Mouse (Mus musculus) mesoderm, embryonic 11.5 days (tissue): Measurements from ENCODE around the gene Tmsb10.
A peak's percentile ranks its signal among the peaks of the same experiment; 100 is the strongest.

Experiments
- DNase-seq: peaks from one replicate; pipeline ENCODE4 v3.0.0-alpha.2; 2012; ENCODE audit warnings: low read depth, low spot score

Gene Tmsb10

GRCm38 (mm10) chr6:72956199-72957092, 2.1 kb downstream of the Tmsb10 start:
- peak; percentile 73 for DNase-seq

- no peak for DNase-seq
These were observed 2.9 kb downstream of the Tmsb10 start for GRCm38 (mm10) chr6:72955517-72956198.

- no peak for DNase-seq
These were observed 3.8 kb downstream of the Tmsb10 start for GRCm38 (mm10) chr6:72954786-72955185.

- DNase-seq: no peak
These were observed 5.6 kb downstream of the Tmsb10 start for GRCm38 (mm10) chr6:72952967-72953366.

- DNase-seq: no peak
These were observed 6.3 kb downstream of the Tmsb10 start for GRCm38 (mm10) chr6:72952221-72952620.

GRCm38 (mm10) chr6:72949161-72949756, 9.3 kb downstream of the Tmsb10 start:
- DNase-seq: no peak

GRCm38 (mm10) chr6:72948392-72948791, 10.2 kb downstream of the Tmsb10 start:
- DNase-seq: no peak

GRCm38 (mm10) chr6:72947960-72948359, 10.6 kb downstream of the Tmsb10 start:
- no peak for DNase-seq

- DNase-seq: peak; percentile 66
These were observed 18.1 kb downstream of the Tmsb10 start for GRCm38 (mm10) chr6:72940493-72940892.

GRCm38 (mm10) chr6:72937859-72938258, 20.7 kb downstream of the Tmsb10 start:
- no peak for DNase-seq

- no peak for DNase-seq
These were observed 21.1 kb downstream of the Tmsb10 start for GRCm38 (mm10) chr6:72937430-72937829.

GRCm38 (mm10) chr6:72932955-72933354, 25.6 kb downstream of the Tmsb10 start:
- DNase-seq: no peak

GRCm38 (mm10) chr6:72931533-72931932, 27.0 kb downstream of the Tmsb10 start:
- no peak for DNase-seq

GRCm38 (mm10) chr6:72929795-72930398, 28.7 kb downstream of the Tmsb10 start:
- DNase-seq: no peak

GRCm38 (mm10) chr6:72926755-72927482, 31.6 kb downstream of the Tmsb10 start:
- DNase-seq: peak; percentile 54

GRCm38 (mm10) chr6:72926031-72926430, 32.5 kb downstream of the Tmsb10 start:
- DNase-seq: no peak

- DNase-seq: no peak
These were observed 35.2 kb downstream of the Tmsb10 start for GRCm38 (mm10) chr6:72923381-72923780.

- no peak for DNase-seq
These were observed 37.5 kb downstream of the Tmsb10 start for GRCm38 (mm10) chr6:72921081-72921480.

GRCm38 (mm10) chr6:72918510-72919033, 40.0 kb downstream of the Tmsb10 start:
- DNase-seq: no peak

- no peak for DNase-seq
These were observed 42.2 kb downstream of the Tmsb10 start for GRCm38 (mm10) chr6:72916330-72916729.
